Mouse (Mus musculus): ENCODE results near the gene Pitpnm3. TPM values are rescaled to one million over a fixed set of nuclear protein-coding genes. Genes with fewer than 3 reads are reported as not detected.
A peak's percentile ranks its signal among the peaks of the same experiment; 100 is the strongest.
"Not testable (repeated sequence)": the region's sequence is repeated elsewhere in the genome, so short reads cannot be mapped to it uniquely, and the experiment has no call there.

The Pitpnm3 gene
- polyA plus RNA-seq (2014; fragmentation: Nextera tagmentation; extraction: Ambion mirVana), result 1.4 TPM in 2 replicates

- Histone ChIP-seq H3K4me2 (ENCODE audit: low read length) (peak within 1 kb of the TSS; percentile 96), H3K9me3 (ENCODE audit: control insufficient read depth, low read length) (no peaks in the 10 kb centered on the region), H3K4me3 (ENCODE audit: low read depth, low read length) (peak within 1 kb of the TSS; percentile 52), H3K27ac (ENCODE audit: low read depth) (no peak within 1 kb of the TSS), H3K4me1 (replicated peaks; ENCODE audit: control insufficient read depth, insufficient read depth, low read length) (peaks cover 9% of the 10 kb centered on the region; the same call in 1 of the 2 replicates), H3K36me3 (ENCODE audit: control insufficient read depth, insufficient read depth, low read length) (no peaks in the 10 kb centered on the region), H3K9ac (ENCODE audit: low read length) (peak within 1 kb of the TSS; percentile 59), H3K27me3 (replicated peaks; ENCODE audit: control insufficient read depth, insufficient read depth, low read length) (peaks cover 45% of the 10 kb centered on the region)
- DNase-seq (ENCODE audit: low spot score), result peak; percentile 70
- WGBS, result under 1% methylated on average over 91 of the region's 107 CpGs
- ATAC-seq (replicated peaks; ENCODE audit: low FRiP score, low TSS enrichment, low read depth), result no peak; the same call in 1 of the 2 replicates
Measured at GRCm38 (mm10) chr11:72135383-72136158, at the start of gene Pitpnm3. Gene Pitpnm3, minus strand, starts transcription at chr11:72135778.

GRCm38 (mm10) chr11:72184252-72184651, 48.7 kb upstream of the Pitpnm3 start:
- H3K27ac ChIP-seq (ENCODE audit: low read depth), result no peak overlapping the region
- ATAC-seq (replicated peaks; ENCODE audit: low FRiP score, low TSS enrichment, low read depth), result no peak
- H3K4me3 ChIP-seq (ENCODE audit: low read depth, low read length), result no peak overlapping the region
- 54% methylated on average over 4 of the region's 4 CpGs for WGBS
- no peaks in the 10 kb centered on the region for H3K9me3 ChIP-seq (ENCODE audit: control insufficient read depth, low read length)
- H3K4me2 ChIP-seq (ENCODE audit: low read length), result no peak overlapping the region
- H3K4me1 ChIP-seq (replicated peaks; ENCODE audit: control insufficient read depth, insufficient read depth, low read length), result no peaks in the 10 kb centered on the region
- peaks cover 38% of the 10 kb centered on the region for H3K36me3 ChIP-seq (ENCODE audit: control insufficient read depth, insufficient read depth, low read length)
- DNase-seq (ENCODE audit: low spot score), result no peak
- H3K27me3 ChIP-seq (replicated peaks; ENCODE audit: control insufficient read depth, insufficient read depth, low read length), result no peaks in the 10 kb centered on the region
- H3K9ac ChIP-seq (ENCODE audit: low read length), result no peak overlapping the region

- Histone ChIP-seq H3K27me3 (replicated peaks; ENCODE audit: control insufficient read depth, insufficient read depth, low read length) (no peaks in the 10 kb centered on the region), H3K9ac (ENCODE audit: low read length) (no peak overlapping the region), H3K36me3 (ENCODE audit: control insufficient read depth, insufficient read depth, low read length) (peaks cover 45% of the 10 kb centered on the region), H3K4me2 (ENCODE audit: low read length) (no peak overlapping the region), H3K4me3 (ENCODE audit: low read depth, low read length) (no peak overlapping the region), H3K4me1 (replicated peaks; ENCODE audit: control insufficient read depth, insufficient read depth, low read length) (no peaks in the 10 kb centered on the region), H3K27ac (ENCODE audit: low read depth) (no peak overlapping the region), H3K9me3 (ENCODE audit: control insufficient read depth, low read length) (no peaks in the 10 kb centered on the region)
- no peak for DNase-seq (ENCODE audit: low spot score)
- ATAC-seq (replicated peaks; ENCODE audit: low FRiP score, low TSS enrichment, low read depth), result no peak
- 86% methylated on average over 4 of the region's 4 CpGs for WGBS
Measured at GRCm38 (mm10) chr11:72181136-72181535, 45.6 kb upstream of the Pitpnm3 start.

GRCm38 (mm10) chr11:72180556-72180955, 45.0 kb upstream of the Pitpnm3 start:
- Histone ChIP-seq H3K9me3 (ENCODE audit: control insufficient read depth, low read length) (no peaks in the 10 kb centered on the region), H3K4me3 (ENCODE audit: low read depth, low read length) (no peak overlapping the region), H3K36me3 (ENCODE audit: control insufficient read depth, insufficient read depth, low read length) (peaks cover 50% of the 10 kb centered on the region), H3K4me2 (ENCODE audit: low read length) (no peak overlapping the region), H3K9ac (ENCODE audit: low read length) (no peak overlapping the region), H3K4me1 (replicated peaks; ENCODE audit: control insufficient read depth, insufficient read depth, low read length) (no peaks in the 10 kb centered on the region), H3K27ac (ENCODE audit: low read depth) (no peak overlapping the region), H3K27me3 (replicated peaks; ENCODE audit: control insufficient read depth, insufficient read depth, low read length) (no peaks in the 10 kb centered on the region)
- DNase-seq (ENCODE audit: low spot score) (no peak), ATAC-seq (replicated peaks; ENCODE audit: low FRiP score, low TSS enrichment, low read depth) (no peak)
- WGBS, result 90% methylated on average over 5 of the region's 5 CpGs

GRCm38 (mm10) chr11:72176553-72176952, 41.0 kb upstream of the Pitpnm3 start:
- DNase-seq (ENCODE audit: low spot score) (no peak), ATAC-seq (replicated peaks; ENCODE audit: low FRiP score, low TSS enrichment, low read depth) (no peak)
- no peak overlapping the region for H3K4me2 ChIP-seq (ENCODE audit: low read length)
- peaks cover 78% of the 10 kb centered on the region for H3K36me3 ChIP-seq (ENCODE audit: control insufficient read depth, insufficient read depth, low read length)
- no peak overlapping the region for H3K4me3 ChIP-seq (ENCODE audit: low read depth, low read length)
- WGBS, result 68% methylated on average over 3 of the region's 3 CpGs
- no peaks in the 10 kb centered on the region for H3K27me3 ChIP-seq (replicated peaks; ENCODE audit: control insufficient read depth, insufficient read depth, low read length)
- H3K9me3 ChIP-seq (ENCODE audit: control insufficient read depth, low read length), result no peaks in the 10 kb centered on the region
- no peaks in the 10 kb centered on the region for H3K4me1 ChIP-seq (replicated peaks; ENCODE audit: control insufficient read depth, insufficient read depth, low read length)
- H3K27ac ChIP-seq (ENCODE audit: low read depth), result no peak overlapping the region
- no peak overlapping the region for H3K9ac ChIP-seq (ENCODE audit: low read length)

GRCm38 (mm10) chr11:72175966-72176365, 40.4 kb upstream of the Pitpnm3 start:
- no peaks in the 10 kb centered on the region for H3K9me3 ChIP-seq (ENCODE audit: control insufficient read depth, low read length)
- H3K36me3 ChIP-seq (ENCODE audit: control insufficient read depth, insufficient read depth, low read length), result peaks cover 76% of the 10 kb centered on the region
- H3K27me3 ChIP-seq (replicated peaks; ENCODE audit: control insufficient read depth, insufficient read depth, low read length), result no peaks in the 10 kb centered on the region
- no peak for DNase-seq (ENCODE audit: low spot score)
- H3K9ac ChIP-seq (ENCODE audit: low read length), result no peak overlapping the region
- H3K4me1 ChIP-seq (replicated peaks; ENCODE audit: control insufficient read depth, insufficient read depth, low read length), result no peaks in the 10 kb centered on the region
- ATAC-seq (replicated peaks; ENCODE audit: low FRiP score, low TSS enrichment, low read depth), result no peak
- 90% methylated on average over 5 of the region's 5 CpGs for WGBS
- H3K4me3 ChIP-seq (ENCODE audit: low read depth, low read length), result no peak overlapping the region
- H3K27ac ChIP-seq (ENCODE audit: low read depth), result no peak overlapping the region
- H3K4me2 ChIP-seq (ENCODE audit: low read length), result no peak overlapping the region

GRCm38 (mm10) chr11:72174721-72175120, 39.1 kb upstream of the Pitpnm3 start:
- ATAC-seq (replicated peaks; ENCODE audit: low FRiP score, low TSS enrichment, low read depth), result no peak
- no peak for DNase-seq (ENCODE audit: low spot score)
- Histone ChIP-seq H3K4me1 (replicated peaks; ENCODE audit: control insufficient read depth, insufficient read depth, low read length) (no peaks in the 10 kb centered on the region), H3K27me3 (replicated peaks; ENCODE audit: control insufficient read depth, insufficient read depth, low read length) (no peaks in the 10 kb centered on the region), H3K9ac (ENCODE audit: low read length) (no peak overlapping the region), H3K4me3 (ENCODE audit: low read depth, low read length) (no peak overlapping the region), H3K27ac (ENCODE audit: low read depth) (no peak overlapping the region), H3K9me3 (ENCODE audit: control insufficient read depth, low read length) (no peaks in the 10 kb centered on the region), H3K4me2 (ENCODE audit: low read length) (no peak overlapping the region), H3K36me3 (ENCODE audit: control insufficient read depth, insufficient read depth, low read length) (peaks cover 78% of the 10 kb centered on the region)
- 97% methylated on average over 6 of the region's 6 CpGs for WGBS

GRCm38 (mm10) chr11:72173506-72173905, 37.9 kb upstream of the Pitpnm3 start:
- Histone ChIP-seq H3K4me2 (ENCODE audit: low read length) (no peak overlapping the region), H3K27me3 (replicated peaks; ENCODE audit: control insufficient read depth, insufficient read depth, low read length) (no peaks in the 10 kb centered on the region), H3K4me1 (replicated peaks; ENCODE audit: control insufficient read depth, insufficient read depth, low read length) (no peaks in the 10 kb centered on the region), H3K36me3 (ENCODE audit: control insufficient read depth, insufficient read depth, low read length) (peaks cover 84% of the 10 kb centered on the region), H3K27ac (ENCODE audit: low read depth) (no peak overlapping the region), H3K9me3 (ENCODE audit: control insufficient read depth, low read length) (no peaks in the 10 kb centered on the region), H3K4me3 (ENCODE audit: low read depth, low read length) (no peak overlapping the region), H3K9ac (ENCODE audit: low read length) (no peak overlapping the region)
- DNase-seq (ENCODE audit: low spot score) (no peak), ATAC-seq (replicated peaks; ENCODE audit: low FRiP score, low TSS enrichment, low read depth) (no peak)
- WGBS, result 87% methylated on average over 5 of the region's 5 CpGs

- H3K4me3 ChIP-seq (ENCODE audit: low read depth, low read length); H3K27me3 ChIP-seq (replicated peaks; ENCODE audit: control insufficient read depth, insufficient read depth, low read length); H3K9ac ChIP-seq (ENCODE audit: low read length); H3K4me2 ChIP-seq (ENCODE audit: low read length); H3K27ac ChIP-seq (ENCODE audit: low read depth); H3K9me3 ChIP-seq (ENCODE audit: control insufficient read depth, low read length); ATAC-seq (replicated peaks; ENCODE audit: low FRiP score, low TSS enrichment, low read depth); H3K4me1 ChIP-seq (replicated peaks; ENCODE audit: control insufficient read depth, insufficient read depth, low read length): not testable (repeated sequence)
- 69% methylated on average over 4 of the region's 4 CpGs for WGBS
- peak; percentile 43 for DNase-seq (ENCODE audit: low spot score)
- H3K36me3 ChIP-seq (ENCODE audit: control insufficient read depth, insufficient read depth, low read length), result peaks cover 82% of the 10 kb centered on the region
Measured at GRCm38 (mm10) chr11:72171906-72172305, 36.3 kb upstream of the Pitpnm3 start.

Data from intestine, embryonic 14.5 days (tissue).